Mouse (Mus musculus): ENCODE measurements around the gene Ankrd11.
"Not testable (repeated sequence)": the region's sequence is repeated elsewhere in the genome, so short reads cannot be mapped to it uniquely, and the experiment has no call there.

Gene Ankrd11

DNA sequence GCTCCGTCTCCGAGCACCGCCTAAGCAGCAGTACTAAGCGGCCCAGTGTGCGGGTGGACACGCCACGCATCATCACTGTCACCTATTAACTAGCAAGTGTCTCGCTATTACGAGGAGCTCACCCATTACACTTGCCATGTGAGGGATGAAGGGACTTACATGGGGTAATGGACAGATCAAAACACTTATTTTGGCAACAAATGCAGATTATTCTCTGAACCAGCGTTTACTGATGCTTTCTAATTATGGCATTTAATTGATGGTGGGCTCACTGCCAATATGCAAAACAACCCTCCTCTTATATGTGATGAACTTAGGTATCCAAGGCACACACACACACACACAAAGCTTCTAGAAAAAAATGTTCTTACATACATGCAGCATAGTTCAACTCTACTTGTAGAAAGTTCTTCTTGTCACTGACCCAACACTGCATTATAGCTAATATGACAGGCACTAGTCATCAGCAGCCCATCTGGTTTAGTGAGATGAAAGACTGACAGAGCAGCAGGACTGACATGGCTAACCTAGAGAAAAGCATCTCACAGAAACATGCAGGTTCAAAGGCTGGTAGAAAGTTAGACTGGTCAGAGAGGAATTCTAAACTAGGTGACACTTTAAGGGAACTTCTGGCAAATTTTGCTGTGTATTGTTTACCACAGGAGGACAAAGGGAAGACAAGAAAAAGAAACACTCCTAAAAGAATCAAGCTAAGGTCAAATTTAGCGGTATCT, 2.5 kb downstream of the Ankrd11 start:
- no peak for DNase-seq

DNA sequence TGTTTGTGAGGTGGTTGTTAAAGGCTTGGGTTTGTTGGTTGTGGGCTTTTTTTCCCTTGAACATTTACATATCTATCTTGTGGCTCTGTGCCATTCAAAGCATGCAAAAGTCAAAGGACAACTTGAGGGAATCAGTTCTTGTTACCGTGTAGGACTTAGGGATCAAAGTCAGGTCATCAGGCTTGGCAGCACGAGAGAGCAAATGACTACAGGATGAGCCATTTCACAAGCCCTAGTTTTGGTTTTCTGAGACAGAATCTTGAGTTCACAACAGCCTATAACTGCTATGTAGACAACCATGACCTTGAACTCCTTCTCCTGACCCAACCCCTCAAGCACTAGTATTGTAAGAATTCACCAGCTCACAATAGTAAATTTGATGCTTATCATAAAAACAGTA, 3.7 kb downstream of the Ankrd11 start:
- no peak for DNase-seq

GRCm38 (mm10) chr8:123037487-123037886, 4.6 kb downstream of the Ankrd11 start:
- DNase-seq, result no peak

- DNase-seq, result no peak
Observed at GRCm38 (mm10) chr8:123036956-123037355, 5.1 kb downstream of the Ankrd11 start.

- no peak for DNase-seq
Observed at GRCm38 (mm10) chr8:123034171-123034570, 7.9 kb downstream of the Ankrd11 start.

GRCm38 (mm10) chr8:123033431-123033830, 8.6 kb downstream of the Ankrd11 start:
- no peak for DNase-seq

DNA sequence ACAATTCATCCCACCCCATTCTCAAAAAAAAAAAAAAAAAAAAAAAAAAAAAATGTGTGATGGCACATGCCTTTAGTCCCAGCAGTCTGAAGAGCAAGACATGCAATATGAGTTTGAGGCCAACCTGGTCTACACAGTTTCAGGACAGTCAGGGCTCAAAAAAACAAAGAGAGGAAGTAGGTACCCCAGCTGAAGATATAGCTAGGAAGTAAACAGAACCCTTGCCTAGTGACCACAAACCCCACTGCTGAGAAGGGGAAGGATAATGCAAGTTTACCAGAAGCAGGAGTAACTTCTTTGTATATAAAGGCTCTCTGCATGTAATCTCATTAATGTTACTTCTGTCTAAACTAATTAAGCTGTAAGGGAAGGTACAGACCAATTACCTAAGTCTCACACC, 9.3 kb downstream of the Ankrd11 start:
- DNase-seq, result no peak

GRCm38 (mm10) chr8:123031321-123031978, 10.6 kb downstream of the Ankrd11 start:
- DNase-seq, result no peak

DNA sequence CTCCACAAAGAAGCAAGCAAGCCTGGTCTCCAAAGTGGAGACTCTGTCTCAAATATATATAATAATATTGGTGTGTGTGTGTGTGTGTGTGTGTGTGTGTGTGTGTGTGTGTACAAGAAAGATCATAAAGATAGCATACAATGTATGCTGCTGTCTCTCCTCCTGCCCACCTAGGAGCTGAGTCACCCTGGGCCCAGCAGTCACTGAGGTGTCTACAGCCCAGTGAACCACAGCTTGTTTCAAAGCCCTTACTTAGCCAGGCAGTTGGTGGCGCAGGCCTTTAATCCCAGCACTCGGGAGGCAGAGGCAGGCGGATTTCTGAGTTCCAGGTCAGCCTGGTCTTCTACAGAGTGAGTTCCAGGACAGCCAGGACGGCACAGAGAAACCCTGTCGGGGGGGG, 12.0 kb downstream of the Ankrd11 start:
- DNase-seq, result not testable (repeated sequence)

GRCm38 (mm10) chr8:123027786-123028185, 14.3 kb downstream of the Ankrd11 start:
- no peak for DNase-seq

DNA sequence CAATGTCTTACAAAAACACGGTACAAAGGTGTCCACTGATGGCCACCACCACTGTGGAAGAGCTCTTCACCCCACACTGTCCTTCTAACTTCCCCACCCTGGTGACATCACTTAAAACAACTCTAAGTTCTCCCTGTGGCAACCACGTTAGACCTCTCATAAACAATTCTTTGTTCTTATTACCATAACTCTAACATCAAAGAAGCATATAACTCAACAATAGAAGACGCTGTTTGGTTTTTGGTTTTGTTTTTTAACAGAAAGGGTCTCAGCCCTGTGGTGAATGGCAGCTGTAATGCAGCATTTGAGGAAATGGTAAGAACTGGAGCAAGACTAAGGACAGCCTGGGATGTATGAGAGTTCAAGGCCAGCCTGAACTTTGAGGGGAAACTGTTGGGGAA, 16.1 kb downstream of the Ankrd11 start:
- no peak for DNase-seq

GRCm38 (mm10) chr8:123024226-123024625, 17.9 kb downstream of the Ankrd11 start:
- DNase-seq, result no peak

DNA sequence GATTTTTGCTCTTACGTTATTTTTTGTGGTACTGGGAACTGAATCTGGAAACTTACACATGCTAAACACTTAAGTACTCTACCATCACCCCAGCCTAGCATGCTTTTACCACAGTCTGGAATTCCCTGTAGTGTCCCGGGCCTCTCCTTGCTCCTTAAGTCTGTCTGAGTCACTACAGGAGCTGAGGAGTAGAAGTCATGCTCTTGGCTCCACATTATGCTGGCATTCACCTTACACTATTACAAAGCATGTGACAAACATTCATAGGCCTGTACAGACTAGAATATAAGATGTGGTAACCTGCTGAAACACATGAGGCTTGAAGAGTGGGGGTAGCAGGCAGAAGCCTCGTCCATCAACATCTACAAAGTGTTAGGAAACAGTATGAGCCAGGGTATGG, 19.4 kb downstream of the Ankrd11 start:
- no peak for DNase-seq

DNA sequence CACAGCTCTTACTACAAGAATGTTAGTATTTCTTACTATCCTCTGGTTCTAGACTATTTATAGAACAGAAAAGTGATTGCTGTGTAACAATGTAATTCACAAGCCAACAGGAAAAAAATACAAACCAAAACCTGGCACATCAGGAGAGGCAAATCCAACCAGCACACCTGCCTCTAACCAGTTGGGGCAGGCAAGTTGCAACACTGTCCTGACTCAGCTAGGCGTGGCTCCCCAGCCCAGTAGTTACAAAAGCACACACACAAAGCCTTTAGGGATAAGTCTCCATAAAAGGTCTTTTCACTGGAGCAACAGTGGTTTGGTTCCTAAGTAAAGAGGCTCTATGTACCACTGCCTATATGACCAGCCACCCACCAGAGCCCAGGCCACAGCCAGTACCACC, 20.8 kb downstream of the Ankrd11 start:
- DNase-seq, result no peak

DNA sequence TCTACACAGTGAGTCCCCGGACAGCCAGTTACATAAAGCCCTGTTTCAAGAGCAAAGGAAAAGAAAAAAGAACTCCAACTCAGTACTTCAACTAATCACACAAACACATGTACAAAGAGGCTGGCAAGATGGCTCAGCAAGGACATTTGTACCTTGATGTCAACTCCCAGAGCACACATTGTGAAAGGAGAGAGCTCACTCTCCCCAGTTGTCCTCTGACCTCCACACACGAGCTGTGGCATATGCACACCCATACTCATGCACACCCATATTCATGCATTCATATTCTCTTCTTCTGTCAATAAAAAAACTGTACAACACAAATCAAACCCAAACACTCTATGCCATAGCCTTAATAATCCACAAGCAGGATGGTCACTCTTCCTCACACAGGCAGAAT, 21.2 kb downstream of the Ankrd11 start:
- no peak for DNase-seq

DNA sequence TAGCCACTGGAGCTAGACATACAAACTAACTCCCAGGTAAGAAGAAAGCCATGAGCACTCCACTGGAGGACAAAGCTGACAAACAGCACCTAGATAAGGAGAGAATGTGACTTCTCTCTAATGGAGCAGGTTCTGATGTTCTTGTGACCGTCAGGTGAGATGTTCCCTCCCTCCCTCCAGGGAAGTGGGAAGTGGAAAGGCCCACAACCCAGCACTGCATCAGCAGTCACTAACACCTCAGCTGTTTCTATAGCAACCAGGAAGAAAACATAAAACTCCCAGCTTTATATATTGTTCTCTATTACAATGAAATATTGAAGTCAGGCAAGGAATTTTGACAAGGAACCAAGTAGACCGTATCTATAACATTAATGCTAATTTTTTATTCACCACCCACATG, 22.0 kb downstream of the Ankrd11 start:
- no peak for DNase-seq

- DNase-seq, result no peak
Observed at GRCm38 (mm10) chr8:123018484-123019164, 23.5 kb downstream of the Ankrd11 start.

DNA sequence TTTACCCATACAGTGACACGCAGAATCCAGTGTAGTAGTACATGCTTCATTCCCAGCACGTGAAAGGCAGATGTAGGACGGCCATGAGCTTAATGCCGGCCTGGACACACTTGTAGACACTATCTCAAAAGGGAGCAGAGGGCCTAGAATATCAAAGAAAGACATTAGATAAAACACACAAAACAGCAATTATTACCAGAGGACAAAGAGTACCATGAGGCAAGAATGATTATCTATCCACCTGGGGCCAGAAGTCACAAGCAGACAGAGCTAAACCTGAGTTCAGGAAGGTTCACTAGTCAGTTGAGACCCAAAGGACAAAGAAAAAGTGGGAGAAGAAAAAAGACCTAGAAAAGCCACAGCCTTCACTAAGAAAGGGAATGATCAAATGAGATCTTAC, 24.9 kb downstream of the Ankrd11 start:
- no peak for DNase-seq

DNA sequence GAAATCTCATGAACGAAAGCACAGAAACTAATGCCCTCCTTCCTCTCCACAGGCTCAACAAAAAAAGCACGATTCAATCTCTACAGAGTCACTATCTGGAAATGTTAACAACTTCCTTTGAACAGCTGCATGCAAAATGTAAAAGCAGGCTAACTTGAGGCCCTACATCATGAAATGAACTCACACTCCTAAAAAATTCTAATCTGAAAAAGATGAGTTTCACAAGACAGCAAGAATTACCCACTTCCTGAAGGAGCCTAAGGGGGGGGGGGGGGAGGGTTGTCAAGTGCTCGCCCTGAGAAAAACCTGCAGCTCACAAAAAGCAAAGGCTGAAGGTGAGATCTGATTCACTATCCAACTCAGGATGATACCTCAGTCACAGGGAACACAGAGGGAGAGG, 27.0 kb downstream of the Ankrd11 start:
- no peak for DNase-seq

GRCm38 (mm10) chr8:123014429-123014828, 27.6 kb downstream of the Ankrd11 start:
- DNase-seq, result no peak

- no peak for DNase-seq
Observed at GRCm38 (mm10) chr8:123011321-123011720, 30.8 kb downstream of the Ankrd11 start.

DNA sequence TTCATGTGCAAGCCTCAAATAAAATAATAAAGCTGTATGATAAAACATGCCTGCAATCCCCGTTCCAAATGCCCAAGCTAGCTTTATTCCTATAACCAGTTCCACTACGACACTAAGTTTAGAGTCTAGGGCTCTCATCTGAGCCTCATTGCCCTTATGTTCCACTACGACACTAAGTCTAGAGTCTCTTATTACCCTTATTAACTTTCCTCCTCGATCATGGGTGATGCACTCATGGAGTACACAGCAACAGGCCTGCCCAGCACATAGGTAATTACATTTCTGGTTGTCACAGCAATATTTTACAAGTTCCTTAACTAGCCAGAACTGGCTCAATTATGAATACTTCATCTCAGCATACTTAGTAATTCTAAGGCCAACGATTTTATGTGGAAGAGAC, 36.3 kb downstream of the Ankrd11 start:
- no peak for DNase-seq

DNA sequence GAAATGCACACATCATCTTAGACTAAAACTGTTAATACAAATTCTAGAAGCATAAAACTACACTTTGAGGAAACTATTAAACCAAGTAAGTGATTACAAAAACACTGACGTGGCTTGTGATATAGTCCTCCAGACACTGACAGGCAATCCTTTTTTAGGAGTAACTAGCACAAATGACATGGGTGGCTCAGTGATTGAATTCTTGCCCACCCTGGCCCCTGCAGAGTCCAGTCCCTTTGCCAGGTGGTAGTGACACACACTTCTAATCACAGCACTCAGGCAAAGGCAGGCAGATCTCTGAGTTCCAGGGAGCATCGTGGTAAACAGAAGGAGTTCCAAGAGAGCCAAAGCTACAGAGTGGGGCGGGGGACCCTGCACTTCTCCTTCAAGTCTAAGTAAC, 36.7 kb downstream of the Ankrd11 start:
- DNase-seq, result no peak
